ENCODE assay signal across 8 mouse cellular contexts in the genomic region with DNA sequence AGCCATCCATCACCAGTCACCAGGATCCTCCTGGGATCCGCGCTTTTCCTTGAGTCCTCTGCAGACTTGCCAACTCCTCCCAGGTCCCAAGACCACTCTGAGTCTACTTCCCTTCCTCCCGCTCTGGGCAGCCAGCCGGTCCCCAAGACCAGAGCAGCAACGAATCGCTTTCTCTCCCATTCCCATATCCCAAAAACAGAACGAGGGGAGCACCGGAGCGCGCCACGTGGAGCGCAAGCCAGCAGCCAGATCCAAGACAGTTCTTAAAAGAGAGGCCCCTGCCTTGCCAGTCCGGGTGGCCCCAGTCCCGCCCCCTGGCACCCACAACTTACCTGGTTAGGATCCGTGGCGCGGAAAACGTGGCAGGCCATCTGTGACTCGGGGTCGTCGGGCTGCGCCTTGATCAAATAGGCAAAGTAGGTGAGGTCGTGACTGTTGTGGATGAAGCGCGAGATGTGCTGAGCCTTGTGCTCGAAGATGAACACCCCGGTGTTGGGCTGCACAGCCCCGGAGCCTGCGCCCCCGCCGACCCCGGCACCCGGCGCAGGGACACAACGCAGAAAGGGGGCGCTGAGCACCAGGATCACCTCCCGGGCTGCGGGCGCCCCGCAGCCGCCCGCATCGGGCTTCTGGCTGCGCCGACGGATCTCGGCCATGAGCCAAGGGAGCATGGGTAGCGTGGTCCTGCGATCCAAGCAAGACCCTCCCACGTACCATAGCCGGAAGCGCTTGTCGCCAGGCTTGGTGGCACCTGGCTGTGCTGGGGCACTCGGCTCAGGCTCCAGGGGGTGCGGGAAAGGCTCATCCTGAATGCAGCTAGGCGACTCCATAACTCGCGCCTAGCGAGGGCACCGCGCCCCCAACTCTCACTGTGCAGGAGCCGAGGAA. TPM values are rescaled to one million over a fixed set of nuclear protein-coding genes. Genes with fewer than 3 reads are reported as not detected.
DNase-seq lines count a peak whose midpoint lies in the region; ATAC-seq and TF ChIP-seq lines count a peak whose summit lies in the region.

No protein-coding gene starts in this region.

- H3K27ac ChIP-seq in hindbrain, postnatal 0 days: peak overlapping the region; percentile 65; the same call in 1 of the 2 replicates
- no peak overlapping the region for H3K27ac ChIP-seq in limb, embryonic 11.5 days (replicated peaks; ENCODE audit: low read depth, low read length)
- H3K27ac ChIP-seq in midbrain, embryonic 14.5 days (replicated peaks; ENCODE audit: low read depth, low read length): peak overlapping the region; percentile 21
- H3K27ac ChIP-seq in stomach, embryonic 15.5 days: no peak overlapping the region; the same call in 1 of the 2 replicates

- peak overlapping the region; percentile 72 for H3K9ac ChIP-seq in hindbrain, postnatal 0 days (replicated peaks; ENCODE audit: low read length)
- peak overlapping the region; percentile 68 for H3K9ac ChIP-seq in limb, embryonic 11.5 days (ENCODE audit: low read length)
- H3K9ac ChIP-seq in midbrain, embryonic 14.5 days (replicated peaks; ENCODE audit: low read length): peak overlapping the region; percentile 70
- peak overlapping the region; percentile 40 for H3K9ac ChIP-seq in stomach, embryonic 15.5 days

- under 1% methylated on average over 61 of the region's 62 CpGs for WGBS in hindbrain, postnatal 0 days
- WGBS in limb, embryonic 11.5 days: under 1% methylated on average over 62 of the region's 62 CpGs
- WGBS in midbrain, embryonic 14.5 days: under 1% methylated on average over 62 of the region's 62 CpGs
- WGBS in stomach, embryonic 15.5 days: under 1% methylated on average over 62 of the region's 62 CpGs

- TF ChIP-seq CTCF in hindbrain, postnatal 0 days (IDR thresholded peaks at IDR 0.05; ENCODE audit: low read depth): no peak

- no peaks in the 10 kb centered on the region for H3K27me3 ChIP-seq in hindbrain, postnatal 0 days (ENCODE audit: insufficient read depth, low read length)
- no peaks in the 10 kb centered on the region for H3K27me3 ChIP-seq in limb, embryonic 11.5 days (ENCODE audit: control insufficient read depth, insufficient read depth, low read length)
- peaks cover 4% of the 10 kb centered on the region; the same call in 1 of the 2 replicates for H3K27me3 ChIP-seq in midbrain, embryonic 14.5 days (ENCODE audit: control insufficient read depth, insufficient read depth, low read length)
- no peaks in the 10 kb centered on the region for H3K27me3 ChIP-seq in stomach, embryonic 15.5 days (replicated peaks)

- H3K4me1 ChIP-seq in hindbrain, postnatal 0 days (ENCODE audit: insufficient read depth, low read length): no peaks in the 10 kb centered on the region
- H3K4me1 ChIP-seq in limb, embryonic 11.5 days (ENCODE audit: control insufficient read depth, insufficient read depth, low read length): 0 out of 2 replicates have a peak, but pooled peaks cover 5% of the 10 kb centered on the region
- H3K4me1 ChIP-seq in midbrain, embryonic 14.5 days (ENCODE audit: control insufficient read depth, insufficient read depth, low read length): no peaks in the 10 kb centered on the region
- H3K4me1 ChIP-seq in stomach, embryonic 15.5 days: peaks cover 7% of the 10 kb centered on the region; the same call in 1 of the 2 replicates

- DNase-seq in lung, adult 18-20 months: peak; percentile 8 to 19
- no peak for DNase-seq in lung, postnatal 36 days
- DNase-seq in cerebellum, postnatal 36 days: peak; percentile 41 to 48
- peak; percentile 18 for DNase-seq in gastrocnemius, adult 18-20 months (ENCODE audit: low spot score)
- DNase-seq in hindbrain, postnatal 0 days (ENCODE audit: low spot score): peak; percentile 52
- peak; percentile 69 for DNase-seq in limb, embryonic 11.5 days (ENCODE audit: low spot score)
- peak; percentile 69 for DNase-seq in midbrain, embryonic 14.5 days

- peak overlapping the region; percentile 91 for H3K4me3 ChIP-seq in hindbrain, postnatal 0 days (ENCODE audit: low read length)
- H3K4me3 ChIP-seq in limb, embryonic 11.5 days (ENCODE audit: low read depth, low read length): peak overlapping the region; percentile 71
- H3K4me3 ChIP-seq in midbrain, embryonic 14.5 days (replicated peaks; ENCODE audit: low read depth, low read length): peak overlapping the region; percentile 75
- H3K4me3 ChIP-seq in stomach, embryonic 15.5 days (replicated peaks): peak overlapping the region; percentile 78

- no peaks in the 10 kb centered on the region for H3K9me3 ChIP-seq in hindbrain, postnatal 0 days (ENCODE audit: low read length)
- no peaks in the 10 kb centered on the region for H3K9me3 ChIP-seq in limb, embryonic 11.5 days (ENCODE audit: control insufficient read depth, low read length)
- no peaks in the 10 kb centered on the region for H3K9me3 ChIP-seq in midbrain, embryonic 14.5 days (ENCODE audit: control insufficient read depth, low read length)
- H3K9me3 ChIP-seq in stomach, embryonic 15.5 days: no peaks in the 10 kb centered on the region

- H3K4me2 ChIP-seq in hindbrain, postnatal 0 days (ENCODE audit: low read depth, low read length): peak overlapping the region; percentile 96
- H3K4me2 ChIP-seq in limb, embryonic 11.5 days (ENCODE audit: low read depth, severe bottlenecking): peak overlapping the region; percentile 100
- H3K4me2 ChIP-seq in midbrain, embryonic 14.5 days (ENCODE audit: low read length): peak overlapping the region; percentile 97
- peak overlapping the region; percentile 96 for H3K4me2 ChIP-seq in stomach, embryonic 15.5 days

- H3K36me3 ChIP-seq in hindbrain, postnatal 0 days (ENCODE audit: insufficient read depth, low read length): no peaks in the 10 kb centered on the region
- no peaks in the 10 kb centered on the region for H3K36me3 ChIP-seq in limb, embryonic 11.5 days (ENCODE audit: control insufficient read depth, insufficient read depth, low read length)
- no peaks in the 10 kb centered on the region for H3K36me3 ChIP-seq in midbrain, embryonic 14.5 days (ENCODE audit: control insufficient read depth, insufficient read depth, low read length)
- no peaks in the 10 kb centered on the region for H3K36me3 ChIP-seq in stomach, embryonic 15.5 days

- ATAC-seq in hindbrain, postnatal 0 days: peak; percentile 67
- ATAC-seq in limb, embryonic 11.5 days (ENCODE audit: insufficient number of reproducible peaks, low FRiP score, low TSS enrichment, low read depth): peak; percentile 39
- ATAC-seq in midbrain, embryonic 14.5 days (ENCODE audit: low FRiP score, low TSS enrichment): peak; percentile 51
- ATAC-seq in stomach, embryonic 15.5 days (ENCODE audit: insufficient read depth, low FRiP score, low read depth): peak; percentile 24; the same call in 1 of the 2 replicates

RNA-seq across cellular contexts. Expression of a gene that starts 1.1 kb away (rescaled TPM):
- total RNA-seq in gastrocnemius, adult 18-20 months (2021): 10 to 100 TPM; 39.6 to 46.6 TPM
- total RNA-seq in hindbrain, postnatal 0 days (2014; rRNA removed): 25.0 and 29.5 TPM in 2 replicates
- 9.7 and 11.5 TPM in 2 replicates for polyA plus RNA-seq in hindbrain, postnatal 0 days (2015; fragmentation: Nextera tagmentation; extraction: Ambion mirVana)
- 6.3 and 7.0 TPM in 2 replicates for polyA plus RNA-seq in limb, embryonic 11.5 days (2014; fragmentation: Nextera tagmentation; extraction: Ambion mirVana)
- polyA plus RNA-seq in midbrain, embryonic 14.5 days (2014; fragmentation: Nextera tagmentation; extraction: Ambion mirVana): 7.1 and 8.9 TPM in 2 replicates
- polyA plus RNA-seq in stomach, embryonic 15.5 days (2015; fragmentation: Nextera tagmentation; extraction: Ambion mirVana): 10.3 and 10.4 TPM in 2 replicates

RNA-seq across cellular contexts. Expression of a gene that starts 32.6 kb away (rescaled TPM):
- total RNA-seq in gastrocnemius, adult 18-20 months (2021): 10 to 100 TPM; 12.5 to 16.7 TPM
- total RNA-seq in hindbrain, postnatal 0 days (2014; rRNA removed): 27.7 and 52.3 TPM in 2 replicates
- polyA plus RNA-seq in hindbrain, postnatal 0 days (2015; fragmentation: Nextera tagmentation; extraction: Ambion mirVana): 88.5 and 92.2 TPM in 2 replicates
- 80.2 and 88.8 TPM in 2 replicates for polyA plus RNA-seq in limb, embryonic 11.5 days (2014; fragmentation: Nextera tagmentation; extraction: Ambion mirVana)
- polyA plus RNA-seq in midbrain, embryonic 14.5 days (2014; fragmentation: Nextera tagmentation; extraction: Ambion mirVana): 95.8 and 97.2 TPM in 2 replicates
- 101 and 111 TPM in 2 replicates for polyA plus RNA-seq in stomach, embryonic 15.5 days (2015; fragmentation: Nextera tagmentation; extraction: Ambion mirVana)

RNA-seq across cellular contexts. Expression of a gene that starts 45.9 kb away (rescaled TPM):
- 10 to 100 TPM; 29.8 to 30.0 TPM for total RNA-seq in gastrocnemius, adult 18-20 months (2021)
- total RNA-seq in hindbrain, postnatal 0 days (2014; rRNA removed): 43.5 and 46.6 TPM in 2 replicates
- 224 and 241 TPM in 2 replicates for polyA plus RNA-seq in hindbrain, postnatal 0 days (2015; fragmentation: Nextera tagmentation; extraction: Ambion mirVana)
- 165 and 174 TPM in 2 replicates for polyA plus RNA-seq in limb, embryonic 11.5 days (2014; fragmentation: Nextera tagmentation; extraction: Ambion mirVana)
- polyA plus RNA-seq in midbrain, embryonic 14.5 days (2014; fragmentation: Nextera tagmentation; extraction: Ambion mirVana): 294 and 335 TPM in 2 replicates
- 137 and 145 TPM in 2 replicates for polyA plus RNA-seq in stomach, embryonic 15.5 days (2015; fragmentation: Nextera tagmentation; extraction: Ambion mirVana)

Comparison
In these comparisons a context has a peak if more than half of its experiments do, and no peak if none do; other contexts are left out.
1. H3K27ac ChIP-seq: peak in hindbrain, postnatal 0 days (single experiment) and midbrain, embryonic 14.5 days (single experiment); none in limb, embryonic 11.5 days (single experiment) and stomach, embryonic 15.5 days (single experiment).
2. Peak in every context shown above with its lines, with median percentiles within 50 percentile points of each other: ATAC-seq, H3K4me2 ChIP-seq, H3K4me3 ChIP-seq and H3K9ac ChIP-seq.